Mouse (Mus musculus) gastrocnemius, adult 2 months (tissue): Measurements from ENCODE around the gene Slc35f6. TPM values are rescaled to one million over a fixed set of nuclear protein-coding genes. Genes with fewer than 3 reads are reported as not detected.

ENCODE experiments used
- DNase-seq: peaks from one replicate; pipeline ENCODE4 v3.0.0; 2022
- H3K27ac ChIP-seq: fragments of 200-600 bp; 2 replicates; pipeline ENCODE4 v1.8.1; 2022; ENCODE audit warnings: mild to moderate bottlenecking
- H3K4me3 ChIP-seq: fragments of 200-600 bp; 2 replicates; pipeline ENCODE4 v1.8.1; 2022; ENCODE audit warnings: mild to moderate bottlenecking, moderate library complexity
- CTCF ChIP-seq: fragments of 200-600 bp; IDR thresholded peaks from 2 replicates; pipeline ENCODE4 v1.8.1; 2022; ENCODE audit warnings: antibody characterized with exemption, mild to moderate bottlenecking, moderate library complexity
- intact Hi-C: fragments of 180-260 bp; cut with DNase I; formaldehyde crosslinking; loops from one replicate; pipeline ENCODE4 v1.15.1; 2025
- total RNA-seq, 2 experiments: library from RNA; stranded (reverse); gene quantifications; 2 replicates each; pipeline ENCODE4 v1.2.3; 2021

Gene Slc35f6
- total RNA-seq, 2 experiments from 2014 or later = 12.7 to 14.2 TPM

DNA sequence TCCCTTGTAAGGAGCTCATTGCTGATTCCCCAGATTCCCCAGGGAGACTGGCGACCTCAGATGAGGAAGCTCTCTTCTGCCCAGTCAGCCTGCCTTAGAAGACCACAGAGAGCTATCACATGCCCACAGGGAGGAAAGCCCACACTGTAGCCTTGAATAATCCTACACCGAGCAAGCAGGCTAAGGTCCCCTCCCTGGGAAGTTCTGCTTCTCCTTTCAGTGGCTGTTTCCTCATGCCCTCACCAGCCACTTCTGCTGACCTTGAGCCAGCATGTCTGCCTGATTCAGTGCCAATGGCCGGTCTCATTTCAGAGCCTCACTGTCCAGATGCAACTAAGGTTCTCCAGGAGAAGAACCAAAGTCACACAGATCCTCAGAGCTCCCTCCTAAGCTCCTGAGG lies 3.0 kb downstream of the Slc35f6 start:
- H3K27ac ChIP-seq = peak overlapping the region; percentile 67
- DNase-seq = peak; percentile 70
- intact Hi-C loops = no loop called here
- TF ChIP-seq CTCF = no peak
- H3K4me3 ChIP-seq = no peak overlapping the region

DNA sequence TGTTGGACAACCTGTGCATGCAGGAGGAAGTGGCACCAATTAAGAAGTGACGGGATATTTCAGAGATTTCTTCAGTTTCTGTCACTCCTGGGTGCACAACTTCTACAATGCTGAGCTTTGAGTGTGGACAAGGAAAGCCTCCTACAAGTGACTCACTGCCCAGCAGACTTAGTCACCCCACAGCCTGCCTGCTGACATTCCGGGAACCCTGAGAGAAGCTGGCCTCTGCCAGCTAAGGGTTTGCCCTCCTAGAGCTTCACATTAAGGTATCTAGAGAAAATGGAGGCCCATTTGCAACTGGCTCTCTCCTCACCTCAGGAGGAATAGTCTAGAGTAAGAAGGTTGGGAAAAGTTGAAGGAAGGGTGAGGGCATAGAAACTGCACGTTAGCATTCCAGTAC lies 3.8 kb downstream of the Slc35f6 start:
- no peak for DNase-seq
- Histone ChIP-seq H3K27ac (peak overlapping the region; percentile 67), H3K4me3 (no peak overlapping the region)
- TF ChIP-seq CTCF = no peak
- intact Hi-C loops = no loop called here

DNA sequence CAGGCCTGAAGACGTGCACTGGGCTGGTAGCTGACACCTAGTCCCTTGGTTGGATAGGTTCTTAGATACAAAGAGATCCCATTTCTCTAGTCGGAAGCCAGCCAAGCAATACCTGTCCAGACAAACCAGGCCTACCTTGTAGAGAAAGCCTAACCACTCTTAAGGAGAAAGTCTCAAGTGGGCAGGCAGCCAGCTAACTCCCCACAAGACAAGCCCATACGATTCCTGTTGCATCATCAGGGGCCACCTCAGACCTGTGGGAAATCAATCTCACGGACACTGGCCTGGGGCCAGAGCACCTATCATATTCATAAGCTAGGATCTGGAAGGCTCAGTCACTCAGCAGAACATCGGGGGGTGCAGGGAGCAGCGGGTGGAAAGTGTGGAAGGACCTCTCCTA lies 5.5 kb downstream of the Slc35f6 start:
- no peak overlapping the region for H3K4me3 ChIP-seq
- intact Hi-C loops = no loop called here
- H3K27ac ChIP-seq = no peak overlapping the region
- DNase-seq = no peak
- TF ChIP-seq CTCF = no peak

DNA sequence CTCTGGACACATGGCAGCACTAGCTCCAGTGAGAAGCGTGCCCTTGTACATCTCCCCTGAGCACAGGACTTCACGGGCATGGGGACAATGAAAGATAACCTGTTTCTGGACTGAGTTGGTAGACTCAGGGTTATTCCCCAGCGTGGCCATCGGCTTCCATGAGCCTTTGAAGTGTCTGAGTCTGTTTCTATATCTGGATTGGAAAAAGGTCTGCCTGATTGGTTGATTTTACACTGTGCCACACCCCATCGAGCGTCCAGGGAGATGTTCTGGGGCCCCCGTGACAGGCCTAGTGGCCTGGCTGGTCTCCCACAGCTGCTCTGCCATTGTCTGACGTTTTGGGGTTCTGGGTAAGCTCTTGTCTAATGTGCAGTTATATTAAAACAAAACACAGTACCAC lies 7.3 kb downstream of the Slc35f6 start:
- H3K27ac ChIP-seq = no peak overlapping the region
- intact Hi-C loops = no loop called here
- H3K4me3 ChIP-seq = no peak overlapping the region
- no peak for TF ChIP-seq CTCF
- DNase-seq = no peak

DNA sequence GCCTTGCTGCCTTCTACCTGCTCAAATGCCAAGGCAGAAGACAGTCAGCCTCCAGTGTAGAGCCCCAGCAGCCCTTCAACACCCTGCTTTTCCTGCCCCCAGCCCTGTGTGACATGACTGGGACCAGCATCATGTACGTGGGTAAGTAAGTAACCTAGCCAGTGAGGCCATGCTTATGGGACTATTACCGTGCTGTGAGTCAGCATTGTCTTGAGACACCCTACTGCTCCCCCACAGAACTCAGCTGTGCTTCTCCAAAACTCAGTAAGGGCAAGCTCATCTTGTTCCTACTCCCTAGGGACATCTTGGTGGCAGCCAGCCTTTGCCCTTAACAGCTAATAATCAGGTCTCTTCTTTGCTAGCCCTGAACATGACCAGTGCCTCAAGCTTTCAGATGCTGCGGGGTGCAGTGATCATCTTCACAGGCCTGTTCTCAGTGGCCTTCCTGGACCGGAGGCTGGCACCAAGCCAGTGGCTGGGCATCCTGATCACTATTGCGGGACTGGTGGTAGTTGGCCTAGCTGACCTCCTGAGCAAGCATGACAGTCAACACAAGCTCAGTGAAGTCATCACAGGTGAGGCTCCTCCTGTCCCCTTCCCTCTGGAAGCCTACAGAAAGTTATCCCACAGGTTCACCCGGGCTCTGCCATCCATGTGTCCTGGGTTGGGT lies 7.9 kb downstream of the Slc35f6 start:
- no peak overlapping the region for H3K4me3 ChIP-seq
- no peak for DNase-seq
- intact Hi-C loops = no loop called here
- H3K27ac ChIP-seq = no peak overlapping the region
- TF ChIP-seq CTCF = no peak

- DNase-seq = no peak
- no peak for TF ChIP-seq CTCF
- intact Hi-C loops = no loop called here
- Histone ChIP-seq H3K4me3 (no peak overlapping the region), H3K27ac (no peak overlapping the region)
These were observed 11.3 kb downstream of the Slc35f6 start for GRCm38 (mm10) chr5:30659042-30659441.

DNA sequence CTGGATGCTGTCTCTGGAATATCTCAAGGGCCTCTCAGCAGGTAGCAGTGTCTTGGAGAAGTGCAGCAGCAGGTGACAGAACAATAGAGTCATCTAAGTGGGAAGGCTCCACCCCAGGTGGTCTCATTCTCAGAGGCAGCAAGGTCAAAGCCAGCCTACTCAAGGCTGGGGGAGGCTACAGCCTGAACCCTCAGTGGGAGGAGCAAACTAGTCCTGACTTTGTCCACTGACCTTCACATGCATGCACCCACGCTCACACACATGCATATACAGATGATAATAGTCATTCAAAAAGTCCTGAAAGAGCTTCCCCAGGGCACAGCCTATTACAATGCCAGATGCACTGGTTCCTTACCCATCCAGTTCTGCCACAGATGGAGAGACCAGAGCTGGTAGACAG lies 12.5 kb downstream of the Slc35f6 start:
- intact Hi-C loops = no loop called here
- Histone ChIP-seq H3K4me3 (no peak overlapping the region), H3K27ac (no peak overlapping the region)
- TF ChIP-seq CTCF = no peak
- no peak for DNase-seq

DNA sequence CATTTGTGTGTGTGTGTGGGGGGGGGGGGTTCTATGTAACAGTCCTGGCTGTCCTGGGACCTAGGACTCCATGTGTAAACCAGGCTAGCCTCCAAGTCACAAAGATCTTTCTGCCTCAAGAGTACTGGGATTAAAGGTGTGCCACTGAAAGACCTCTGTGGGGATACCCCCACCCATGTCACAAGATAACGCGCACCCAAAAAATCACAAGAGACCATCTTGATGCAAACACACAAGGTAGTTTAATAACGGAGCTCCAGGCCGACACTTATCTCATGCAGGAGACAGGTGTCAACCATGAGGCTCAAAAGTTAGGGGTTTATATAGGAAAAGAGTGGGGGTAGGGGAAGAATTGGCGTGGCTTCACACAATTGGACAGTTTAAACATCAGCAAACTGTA lies 13.1 kb downstream of the Slc35f6 start:
- TF ChIP-seq CTCF = no peak
- intact Hi-C loops = no loop called here
- Histone ChIP-seq H3K27ac (no peak overlapping the region), H3K4me3 (no peak overlapping the region)
- no peak for DNase-seq

DNA sequence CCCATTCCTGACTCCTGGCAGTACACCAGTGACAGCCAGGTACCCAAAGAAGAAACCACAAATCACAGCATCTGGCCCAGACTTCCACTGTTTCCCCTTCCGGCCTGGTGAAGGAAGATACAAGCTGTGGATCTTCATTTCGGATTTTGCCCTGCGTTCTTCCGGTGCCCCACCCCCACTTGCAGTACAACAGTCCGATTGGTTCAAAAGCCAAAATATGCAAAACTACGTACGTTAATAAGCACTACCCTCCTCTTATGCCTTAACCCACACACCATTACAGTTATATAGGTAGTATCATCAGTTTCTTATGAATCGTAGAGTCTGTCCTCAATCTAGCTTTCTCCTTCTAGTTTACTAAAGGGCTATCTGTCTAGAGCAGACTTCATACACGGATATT lies 17.6 kb downstream of the Slc35f6 start:
- Histone ChIP-seq H3K27ac (peak overlapping the region; percentile 98), H3K4me3 (no peak overlapping the region)
- DNase-seq = no peak
- intact Hi-C loops = no loop called here
- no peak for TF ChIP-seq CTCF

DNA sequence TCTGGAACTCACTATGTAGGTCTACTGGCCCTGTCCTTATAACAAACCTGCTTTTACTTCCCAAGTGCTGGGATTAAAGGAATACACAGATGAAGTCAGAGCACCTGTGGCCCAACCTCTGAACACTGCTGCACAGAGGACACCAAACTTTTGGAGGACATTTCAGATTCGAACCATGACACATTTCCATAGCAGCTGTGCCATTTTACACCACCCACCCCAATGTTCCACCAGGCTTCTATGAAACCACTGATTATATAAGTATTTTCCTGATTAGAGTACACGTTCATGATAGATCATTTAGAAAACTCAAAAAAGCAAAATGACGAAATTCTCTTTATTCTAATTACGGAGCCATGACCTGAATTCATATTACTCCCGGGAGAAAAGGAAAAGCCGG lies 18.2 kb downstream of the Slc35f6 start:
- Histone ChIP-seq H3K27ac (peak overlapping the region; percentile 98), H3K4me3 (peak overlapping the region; percentile 89)
- no peak for DNase-seq
- no peak for TF ChIP-seq CTCF
- intact Hi-C loops = no loop called here

DNA sequence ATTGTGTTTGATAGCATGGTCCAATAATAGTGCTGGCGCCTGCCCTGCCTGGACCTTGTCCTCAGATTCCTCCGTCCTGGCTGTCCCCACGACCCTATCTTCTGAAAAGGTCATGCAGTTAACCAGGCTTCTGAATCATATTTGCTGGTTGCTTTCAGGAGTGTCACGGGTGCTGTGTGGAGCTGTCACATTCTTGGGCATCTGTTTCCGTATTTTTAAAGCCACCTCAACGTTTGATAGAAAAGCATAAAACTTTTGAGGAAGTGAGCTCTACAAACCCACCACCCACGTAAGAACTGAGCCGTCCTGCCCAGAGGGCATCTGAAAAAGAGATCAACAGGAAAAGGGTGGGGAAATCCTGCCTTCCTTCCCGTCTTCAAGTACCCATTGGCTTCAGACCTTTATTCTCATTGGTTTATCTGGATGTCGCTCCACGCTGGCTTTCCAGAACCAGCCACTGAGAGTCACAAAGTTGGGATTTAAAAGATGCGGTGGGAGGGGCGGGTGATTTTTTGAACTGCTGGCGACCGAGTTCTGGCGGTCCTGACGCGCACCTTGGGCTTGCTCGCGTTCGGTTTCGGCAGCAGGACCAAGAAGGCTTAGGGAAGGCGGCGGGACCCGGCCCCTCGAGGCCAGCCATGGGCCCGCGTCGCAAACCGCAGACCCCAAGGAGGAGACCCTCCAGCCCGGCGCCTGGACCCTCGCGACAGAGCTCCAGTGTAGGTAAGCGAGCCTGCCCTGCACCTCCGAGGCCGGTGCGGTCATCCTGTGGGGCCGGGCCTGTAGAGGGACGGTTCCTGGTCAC lies 18.9 kb downstream of the Slc35f6 start, which contains the start of gene Cenpa:
Gene Cenpa, plus strand, starts transcription at position 387 of the 805 bp plus-strand sequence.
- Histone ChIP-seq H3K27ac (peak within 1 kb of the TSS; percentile 98), H3K4me3 (peak within 1 kb of the TSS; percentile 89)
- DNase-seq = peak; percentile 88
- intact Hi-C loops = no loop called here
- TF ChIP-seq CTCF = no peak

DNA sequence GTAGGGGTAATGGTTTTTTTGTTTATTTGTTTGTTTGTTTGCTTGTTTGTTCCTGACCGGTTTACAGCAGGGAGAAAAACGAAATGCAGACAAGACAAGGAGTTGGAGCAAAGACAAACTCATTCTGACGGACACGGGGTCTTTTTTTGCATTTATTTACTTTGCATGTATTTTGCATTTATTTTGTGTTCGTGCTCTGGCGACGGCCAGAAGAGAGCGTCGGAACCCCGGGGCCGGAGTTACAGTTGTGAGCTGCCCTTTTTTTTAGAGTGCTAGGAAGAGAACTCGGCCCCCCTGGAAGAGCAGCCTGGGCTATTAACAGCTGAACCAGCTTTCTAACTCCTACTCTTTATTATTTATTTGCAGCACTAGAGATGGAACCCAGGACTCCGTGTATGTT lies 19.5 kb downstream of the Slc35f6 start:
- no peak for TF ChIP-seq CTCF
- Histone ChIP-seq H3K27ac (peak overlapping the region; percentile 98), H3K4me3 (peak overlapping the region; percentile 89)
- intact Hi-C loops = no loop called here
- no peak for DNase-seq

DNA sequence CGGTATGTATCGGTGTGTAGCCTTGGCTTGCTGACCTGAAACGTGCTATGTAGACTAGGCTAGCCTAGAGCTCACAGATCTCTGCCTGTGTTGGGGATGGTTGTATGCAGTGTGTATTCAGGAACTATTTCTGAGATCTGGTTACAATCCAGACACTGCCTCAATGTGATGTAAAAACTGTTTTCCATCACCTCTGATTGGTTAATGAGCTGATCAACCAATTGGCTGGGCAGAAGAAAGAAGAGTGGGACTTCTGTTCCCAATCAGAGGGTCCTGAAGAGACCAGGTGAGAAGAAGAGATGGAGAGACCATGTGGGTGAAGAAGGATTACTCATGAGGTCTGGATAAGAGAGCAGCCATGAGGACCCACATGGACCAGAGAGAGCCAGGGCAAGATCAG lies 20.0 kb downstream of the Slc35f6 start:
- no peak for DNase-seq
- Histone ChIP-seq H3K4me3 (peak overlapping the region; percentile 89), H3K27ac (no peak overlapping the region)
- intact Hi-C loops = no loop called here
- TF ChIP-seq CTCF = no peak
